Mouse (Mus musculus): ENCODE results near the gene Unc5a.

DNA sequence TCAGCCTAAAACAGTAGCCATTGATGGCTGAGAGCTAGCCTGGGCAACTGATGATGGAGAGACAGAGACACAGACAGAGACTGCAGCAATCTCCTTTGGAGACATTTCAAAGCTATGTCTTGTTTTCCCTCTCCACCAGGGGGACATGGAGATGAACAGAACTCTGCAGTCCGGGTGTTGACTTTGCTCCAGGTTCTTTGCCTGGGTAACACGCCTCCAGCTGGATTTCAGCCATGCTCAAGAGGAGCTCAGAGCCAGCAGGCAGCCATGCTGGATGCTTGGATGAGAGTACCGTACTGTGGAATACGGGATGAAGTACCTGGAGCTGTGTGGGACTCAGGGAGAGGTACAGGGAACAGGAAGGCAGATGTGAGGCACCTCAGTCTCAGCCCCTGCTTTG, 22.6 kb upstream of the Unc5a start:
- TF ChIP-seq POLR2A (IDR thresholded peaks at IDR 0.05; ENCODE audit: insufficient read length, low read depth) = no peak
- no peak for TF ChIP-seq MYOD1 (IDR thresholded peaks at IDR 0.05; ENCODE audit: control insufficient read depth in 1 of 3, insufficient read length in 2 of 3, low read depth in 2 of 3)
- no peak for TF ChIP-seq MYOG (IDR thresholded peaks at IDR 0.05; ENCODE audit: control insufficient read depth in 1 of 3, insufficient read depth in 1 of 3, insufficient read length in 2 of 3, low read depth in 2 of 3)
- TF ChIP-seq CEBPB (IDR thresholded peaks at IDR 0.05; ENCODE audit: insufficient read depth, poor library complexity, severe bottlenecking) = no peak
- no peak for TF ChIP-seq USF1 (IDR thresholded peaks at IDR 0.05; ENCODE audit: low read depth)
- no peak for TF ChIP-seq POLR2AphosphoS2 (IDR thresholded peaks at IDR 0.05; ENCODE audit: insufficient read length, low read depth)
- TF ChIP-seq TCF3 (IDR thresholded peaks at IDR 0.05; ENCODE audit: insufficient read length, low read depth) = no peak
- TF ChIP-seq REST (IDR thresholded peaks at IDR 0.05; ENCODE audit: insufficient read depth, insufficient read length) = no peak
- TF ChIP-seq MAX (IDR thresholded peaks at IDR 0.05; ENCODE audit: low read depth) = no peak

Measured in myocyte (in vitro differentiated cells).